Comparison of ENCODE assay signal across 9 mouse cellular contexts in the genomic region with DNA sequence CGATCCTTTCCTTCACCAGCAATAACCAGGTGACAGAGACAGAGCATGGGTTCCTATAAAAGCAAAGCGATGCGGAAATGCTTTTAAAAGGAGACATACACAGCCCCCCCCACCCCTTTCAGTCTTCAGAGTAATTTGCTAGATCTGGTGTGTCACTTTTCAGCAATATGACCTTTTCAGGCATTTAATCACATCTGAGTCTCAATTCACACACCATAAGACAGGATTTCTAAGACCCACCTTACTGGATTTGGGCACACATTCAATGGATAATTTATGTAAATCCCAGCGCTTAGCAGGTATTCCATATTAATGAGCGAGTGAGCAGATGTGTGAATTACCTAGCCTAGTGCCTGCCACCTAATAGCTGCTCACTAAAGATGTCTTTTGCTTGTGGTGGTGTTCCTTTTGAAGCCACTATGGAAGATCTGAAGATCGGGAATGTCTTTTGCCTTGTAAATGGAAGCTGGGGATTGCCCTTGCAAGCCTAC.
A peak's percentile ranks its signal among the peaks of the same experiment; 100 is the strongest.
DNase-seq lines count a peak whose midpoint lies in the region; ATAC-seq and TF ChIP-seq lines count a peak whose summit lies in the region.
"Had no signal": no experiment of that assay in that cellular context is flagged by ENCODE, and none has a peak within 500 bp of the region (broad histone marks: within the 10 kb centered on the region; RNA-seq: fewer than 3 reads in every experiment).

No protein-coding gene starts in this region.

- peak; percentile 48 for ATAC-seq in forebrain, embryonic 12.5 days (ENCODE audit: low FRiP score)
- peak; percentile 39; the same call in 1 of the 2 replicates for ATAC-seq in hindbrain, postnatal 0 days
- peak; percentile 40; the same call in 1 of the 2 replicates for ATAC-seq in midbrain, embryonic 16.5 days

- 0 out of 2 replicates have a peak, but pooled peaks cover 6% of the 10 kb centered on the region for H3K27me3 ChIP-seq in forebrain, embryonic 12.5 days
- H3K27me3 ChIP-seq in hindbrain, postnatal 0 days (ENCODE audit: insufficient read depth, low read length), result no peaks in the 10 kb centered on the region
- no peaks in the 10 kb centered on the region for H3K27me3 ChIP-seq in midbrain, embryonic 16.5 days (ENCODE audit: control insufficient read depth, insufficient read depth, low read depth, low read length)

- no peak for DNase-seq in layer of hippocampus, adult 2 months (ENCODE audit: low spot score in 2 of 2)
- no peak for DNase-seq in layer of hippocampus, adult 11-12 months (ENCODE audit: low spot score)
- peak; percentile 37 for DNase-seq in hindbrain, postnatal 0 days (ENCODE audit: low spot score)
- DNase-seq in adrenal gland, adult 2 months, result no peak
- no peak for DNase-seq in gastrocnemius, adult 2 months
- DNase-seq: right cerebral cortex, postnatal 4 days; thymus, postnatal 14 days had no signal

- H3K27ac ChIP-seq in layer of hippocampus, adult 2 months, result peak overlapping the region; percentile 73
- peak overlapping the region; percentile 81 for H3K27ac ChIP-seq in forebrain, embryonic 12.5 days
- peak overlapping the region; percentile 69 for H3K27ac ChIP-seq in hindbrain, postnatal 0 days
- H3K27ac ChIP-seq in midbrain, embryonic 16.5 days (ENCODE audit: low read length), result peak overlapping the region; percentile 8; the same call in 1 of the 2 replicates
- no peak overlapping the region for H3K27ac ChIP-seq in gastrocnemius, adult 2 months

- no peak overlapping the region for H3K9ac ChIP-seq in forebrain, embryonic 12.5 days
- H3K9ac ChIP-seq in hindbrain, postnatal 0 days (replicated peaks; ENCODE audit: low read length), result no peak overlapping the region
- no peak overlapping the region; the same call in 1 of the 2 replicates for H3K9ac ChIP-seq in midbrain, embryonic 16.5 days (ENCODE audit: low read depth, low read length)

- H3K36me3 ChIP-seq in forebrain, embryonic 12.5 days (replicated peaks), result no peaks in the 10 kb centered on the region
- H3K36me3 ChIP-seq in hindbrain, postnatal 0 days (ENCODE audit: insufficient read depth, low read length), result no peaks in the 10 kb centered on the region
- H3K36me3 ChIP-seq in midbrain, embryonic 16.5 days (ENCODE audit: control insufficient read depth, insufficient read depth, low read length), result no peaks in the 10 kb centered on the region

- no peaks in the 10 kb centered on the region for H3K9me3 ChIP-seq in forebrain, embryonic 12.5 days
- H3K9me3 ChIP-seq in hindbrain, postnatal 0 days (ENCODE audit: low read length), result no peaks in the 10 kb centered on the region
- H3K9me3 ChIP-seq in midbrain, embryonic 16.5 days (replicated peaks; ENCODE audit: control insufficient read depth, low read length, poor library complexity, severe bottlenecking), result no peaks in the 10 kb centered on the region

- intact Hi-C loops in gastrocnemius, adult 2 months (cut with DNase I), result no loop called here

- H3K4me2 ChIP-seq in forebrain, embryonic 12.5 days, result peak overlapping the region; percentile 48
- peak overlapping the region; percentile 35 for H3K4me2 ChIP-seq in hindbrain, postnatal 0 days (ENCODE audit: low read depth, low read length)
- peak overlapping the region; percentile 44 for H3K4me2 ChIP-seq in midbrain, embryonic 16.5 days (ENCODE audit: low read length)

- H3K4me1 ChIP-seq in forebrain, embryonic 12.5 days, result peaks cover 27% of the 10 kb centered on the region
- H3K4me1 ChIP-seq in hindbrain, postnatal 0 days (ENCODE audit: insufficient read depth, low read length), result peaks cover 14% of the 10 kb centered on the region
- H3K4me1 ChIP-seq in midbrain, embryonic 16.5 days (ENCODE audit: control insufficient read depth, insufficient read depth, low read length), result peaks cover 15% of the 10 kb centered on the region

- peak overlapping the region; percentile 40 for H3K4me3 ChIP-seq in layer of hippocampus, adult 2 months
- H3K4me3 ChIP-seq in forebrain, embryonic 12.5 days (replicated peaks), result peak overlapping the region; percentile 7; the same call in 1 of the 2 replicates
- 0 out of 2 replicates have a peak overlapping the region, but pooled peaks have one; percentile 3 for H3K4me3 ChIP-seq in hindbrain, postnatal 0 days (ENCODE audit: low read length)
- H3K4me3 ChIP-seq in midbrain, embryonic 16.5 days (ENCODE audit: low read depth, low read length), result no peak overlapping the region; the same call in 1 of the 2 replicates
- H3K4me3 ChIP-seq in gastrocnemius, adult 2 months, result no peak overlapping the region

- TF ChIP-seq CTCF in layer of hippocampus, adult 2 months (conservative IDR thresholded peaks at IDR 0.05), result no peak
- no peak for TF ChIP-seq CTCF in hindbrain, postnatal 0 days (IDR thresholded peaks at IDR 0.05; ENCODE audit: low read depth)
- no peak for TF ChIP-seq CTCF in gastrocnemius, adult 2 months (IDR thresholded peaks at IDR 0.05)

- WGBS in forebrain, embryonic 12.5 days, result 10% methylated on average over 6 of the region's 6 CpGs
- 21% methylated on average over 6 of the region's 6 CpGs for WGBS in hindbrain, postnatal 0 days
- 6% methylated on average over 6 of the region's 6 CpGs for WGBS in midbrain, embryonic 16.5 days

Comparison
In these comparisons a context has a peak if more than half of its experiments do, and no peak if none do; other contexts are left out.
1. H3K4me3 ChIP-seq: peak in layer of hippocampus, adult 2 months (single experiment), forebrain, embryonic 12.5 days (single experiment) and hindbrain, postnatal 0 days (single experiment); none in midbrain, embryonic 16.5 days (single experiment) and gastrocnemius, adult 2 months (single experiment).
2. Peak in every context shown above with its lines, with median percentiles within 50 percentile points of each other: ATAC-seq and H3K4me2 ChIP-seq.